Mouse (Mus musculus) cerebellum, adult 9-10 months (tissue): Measurements from ENCODE around the gene Cdk15.

Experiments
- DNase-seq: peaks from one replicate; pipeline ENCODE4 v3.0.0; 2022

Cdk15 gene

DNA sequence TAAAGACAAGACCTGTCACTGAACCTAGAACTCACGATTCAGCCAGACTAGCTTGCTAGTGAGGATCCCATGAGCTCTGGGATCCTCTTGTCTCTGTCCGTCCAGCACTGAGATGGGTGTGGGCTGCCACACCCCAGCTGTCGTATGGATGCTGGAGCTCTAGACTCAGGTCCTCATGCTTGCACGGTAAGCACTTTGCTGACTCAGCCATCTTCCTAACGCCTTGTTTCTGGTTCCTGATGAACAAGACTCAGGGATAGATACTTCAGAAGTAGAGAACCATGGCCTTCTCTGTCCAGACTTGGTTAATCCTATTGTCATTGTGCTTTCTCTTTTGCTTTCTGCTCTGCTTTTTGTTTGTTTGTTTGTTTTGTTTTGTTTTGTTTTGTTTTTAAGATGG is 29.2 kb downstream of the Cdk15 start:
- no peak for DNase-seq

DNA sequence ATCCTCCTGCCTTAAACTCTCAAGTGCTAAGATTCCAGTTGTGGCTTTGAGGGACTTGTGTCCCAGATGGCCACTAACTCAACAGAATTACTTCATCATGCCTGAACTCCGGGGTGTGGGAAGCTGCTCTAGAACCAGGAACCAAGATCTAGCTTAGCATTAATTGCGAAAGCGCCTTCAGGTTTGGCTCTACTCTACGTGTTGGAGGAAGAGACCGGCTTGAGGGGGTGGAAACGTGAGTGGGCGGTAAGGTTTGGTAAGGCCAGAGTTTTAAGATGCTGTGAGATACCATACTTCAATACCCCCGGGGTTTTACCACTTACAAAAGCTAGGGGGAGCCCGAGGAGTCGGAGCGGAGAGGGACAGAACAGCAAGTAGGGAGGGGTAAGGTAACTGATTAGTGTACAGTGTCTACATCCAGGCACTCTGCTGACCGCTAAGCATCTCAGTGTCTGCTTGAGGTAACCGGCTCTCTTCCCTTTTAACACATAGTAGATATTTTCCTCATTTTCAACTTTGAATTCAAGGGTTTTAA is 29.7 kb downstream of the Cdk15 start:
- DNase-seq: no peak

DNA sequence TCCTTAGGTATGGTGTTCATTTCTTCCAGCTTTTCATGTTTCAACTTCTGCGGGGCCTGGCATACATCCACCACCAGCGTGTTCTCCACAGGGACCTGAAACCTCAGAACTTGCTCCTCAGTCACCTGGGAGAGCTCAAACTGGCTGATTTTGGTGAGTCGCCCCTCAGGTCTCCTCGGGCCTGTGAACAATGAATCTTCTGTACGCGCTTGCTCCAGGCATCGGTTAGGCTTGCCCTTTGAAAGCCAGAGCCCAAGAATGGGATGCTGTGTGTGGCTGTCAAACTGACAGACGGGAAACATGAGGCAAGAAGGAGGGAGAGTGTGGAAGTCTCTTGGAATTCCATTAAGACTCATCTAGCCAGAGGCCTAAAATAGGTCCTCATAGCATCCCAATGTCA is 31.0 kb downstream of the Cdk15 start:
- DNase-seq: no peak

DNA sequence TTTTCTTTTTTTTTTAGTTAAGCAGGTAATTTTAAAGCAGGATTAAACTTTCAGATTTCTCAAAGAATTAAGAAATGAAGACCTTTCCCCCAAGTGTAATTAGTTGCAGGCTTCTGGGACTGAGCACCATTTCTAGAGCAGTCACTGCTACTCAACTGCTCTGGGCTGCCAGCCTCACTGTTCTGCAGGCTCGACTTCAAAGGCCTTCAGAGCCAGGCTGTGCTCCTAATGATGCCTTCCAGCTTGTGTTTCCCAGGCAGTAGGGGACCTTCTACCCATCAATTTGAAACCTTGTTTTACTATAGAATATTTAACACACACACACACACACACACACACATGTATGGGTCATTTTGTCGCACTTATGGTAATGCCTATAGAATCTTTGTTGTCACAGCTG is 34.9 kb downstream of the Cdk15 start:
- no peak for DNase-seq

DNA sequence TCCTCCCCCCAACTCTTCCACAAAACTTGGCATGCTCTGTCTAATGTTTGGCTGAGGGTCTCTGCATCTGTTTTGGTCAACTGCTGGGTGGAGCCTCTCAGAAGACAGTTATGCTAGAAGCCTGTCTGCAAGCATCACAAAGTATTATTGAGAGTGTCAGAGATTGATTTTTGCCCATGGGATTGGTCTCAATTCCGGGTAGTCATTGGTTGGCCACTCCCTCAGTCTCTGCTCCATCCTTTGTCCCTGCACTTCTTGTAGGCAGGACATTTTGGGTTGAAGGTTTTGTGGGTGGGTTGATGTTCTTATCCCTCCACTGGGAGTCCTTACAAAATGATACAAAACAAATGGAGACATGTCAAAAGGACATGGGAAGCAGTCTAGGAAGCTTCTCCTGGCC is 39.1 kb downstream of the Cdk15 start:
- no peak for DNase-seq

DNA sequence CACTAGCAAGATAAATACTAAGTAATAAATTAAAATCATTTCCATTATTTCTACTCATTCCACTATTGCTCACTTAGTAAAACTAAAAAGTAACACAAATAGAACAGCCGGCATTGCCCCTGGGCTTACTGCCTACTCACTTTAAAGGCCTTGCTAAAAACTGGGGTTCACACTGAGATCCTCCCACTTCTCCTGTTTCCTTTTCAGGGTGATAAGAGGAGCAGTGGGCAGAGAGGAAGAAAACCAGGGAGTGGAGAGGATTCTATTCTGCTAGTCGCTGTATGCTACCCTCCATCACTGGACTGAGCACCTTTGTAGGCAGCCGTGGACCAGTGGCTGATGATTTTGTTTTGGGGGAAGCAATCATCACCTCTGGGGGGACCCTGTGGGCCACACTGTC is 40.5 kb downstream of the Cdk15 start:
- DNase-seq: no peak

DNA sequence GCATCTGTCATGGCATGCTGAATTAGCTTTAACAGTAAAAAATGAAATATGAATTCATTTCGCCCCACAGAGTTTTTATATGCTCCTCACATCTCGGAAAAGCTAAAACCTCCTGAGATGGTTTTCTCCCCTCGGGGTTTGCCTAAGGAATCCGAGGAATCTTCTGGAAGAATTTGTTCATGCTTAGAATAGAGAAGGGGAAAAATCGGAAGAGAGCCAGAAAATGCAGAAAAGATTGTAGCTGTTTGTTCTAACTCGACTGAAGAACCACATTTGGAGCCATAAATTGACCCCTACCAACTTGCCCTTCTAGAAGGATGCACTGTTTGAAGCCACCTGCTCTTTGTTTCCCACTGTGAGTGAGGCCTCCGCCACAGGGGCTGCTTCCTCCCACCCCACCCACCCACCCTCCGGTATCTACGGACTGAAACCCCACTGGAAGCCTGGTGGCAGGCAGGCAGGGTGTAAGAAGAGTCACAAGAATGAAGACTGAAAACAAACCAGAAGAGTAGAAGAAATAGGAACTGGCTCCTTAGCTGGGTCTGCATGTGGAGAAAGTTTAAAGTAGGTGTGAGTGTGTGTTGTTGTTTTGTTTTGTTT is 41.9 kb downstream of the Cdk15 start:
- no peak for DNase-seq

DNA sequence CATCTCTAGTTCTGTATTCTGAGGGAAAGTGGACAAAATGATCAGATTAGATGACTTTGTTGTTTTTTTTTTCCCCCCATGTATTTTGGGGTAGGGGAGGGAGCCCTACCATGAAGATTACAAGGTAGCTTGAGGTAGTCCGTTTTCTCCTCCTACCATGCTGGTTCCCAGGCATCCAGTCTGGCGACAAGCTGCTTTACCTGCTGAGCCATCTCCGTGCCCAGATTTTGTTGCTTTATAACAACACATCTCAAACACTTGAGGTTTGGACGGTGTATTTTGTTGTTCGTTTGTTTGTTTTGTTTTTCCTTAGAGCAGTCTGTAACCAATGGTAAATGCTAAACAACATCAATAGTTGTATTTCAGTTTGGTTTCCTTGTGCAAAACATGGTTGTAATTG is 50.6 kb downstream of the Cdk15 start:
- DNase-seq: peak; percentile 53

DNA sequence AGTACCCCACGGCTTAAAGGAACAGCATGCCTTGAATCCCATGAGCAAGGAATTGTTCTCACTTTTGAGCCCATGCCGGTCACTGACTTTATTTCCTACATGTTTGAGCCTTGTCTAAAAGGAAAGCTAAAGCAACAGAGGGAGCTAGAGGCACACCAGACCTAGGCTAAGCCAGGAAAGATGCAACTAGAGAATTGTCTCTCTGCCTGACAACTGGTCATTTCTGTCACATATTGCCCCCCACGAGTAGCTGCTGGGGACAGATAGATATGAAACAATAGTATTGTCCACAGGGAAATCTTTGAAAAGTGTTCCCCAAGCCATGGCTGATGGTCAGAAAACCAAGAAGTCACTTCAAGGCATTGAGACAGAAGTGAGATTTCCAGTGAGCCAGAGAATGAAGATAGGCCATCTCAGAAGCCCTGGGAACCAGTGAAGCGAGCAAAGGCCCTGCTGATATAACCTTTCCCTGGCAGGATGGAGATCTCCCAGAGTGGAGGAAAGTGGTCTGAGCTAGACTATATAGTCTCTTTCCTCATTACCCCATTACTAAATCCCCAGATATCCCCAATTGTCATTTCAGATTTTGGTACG is 54.7 kb downstream of the Cdk15 start:
- peak; percentile 66 for DNase-seq

DNA sequence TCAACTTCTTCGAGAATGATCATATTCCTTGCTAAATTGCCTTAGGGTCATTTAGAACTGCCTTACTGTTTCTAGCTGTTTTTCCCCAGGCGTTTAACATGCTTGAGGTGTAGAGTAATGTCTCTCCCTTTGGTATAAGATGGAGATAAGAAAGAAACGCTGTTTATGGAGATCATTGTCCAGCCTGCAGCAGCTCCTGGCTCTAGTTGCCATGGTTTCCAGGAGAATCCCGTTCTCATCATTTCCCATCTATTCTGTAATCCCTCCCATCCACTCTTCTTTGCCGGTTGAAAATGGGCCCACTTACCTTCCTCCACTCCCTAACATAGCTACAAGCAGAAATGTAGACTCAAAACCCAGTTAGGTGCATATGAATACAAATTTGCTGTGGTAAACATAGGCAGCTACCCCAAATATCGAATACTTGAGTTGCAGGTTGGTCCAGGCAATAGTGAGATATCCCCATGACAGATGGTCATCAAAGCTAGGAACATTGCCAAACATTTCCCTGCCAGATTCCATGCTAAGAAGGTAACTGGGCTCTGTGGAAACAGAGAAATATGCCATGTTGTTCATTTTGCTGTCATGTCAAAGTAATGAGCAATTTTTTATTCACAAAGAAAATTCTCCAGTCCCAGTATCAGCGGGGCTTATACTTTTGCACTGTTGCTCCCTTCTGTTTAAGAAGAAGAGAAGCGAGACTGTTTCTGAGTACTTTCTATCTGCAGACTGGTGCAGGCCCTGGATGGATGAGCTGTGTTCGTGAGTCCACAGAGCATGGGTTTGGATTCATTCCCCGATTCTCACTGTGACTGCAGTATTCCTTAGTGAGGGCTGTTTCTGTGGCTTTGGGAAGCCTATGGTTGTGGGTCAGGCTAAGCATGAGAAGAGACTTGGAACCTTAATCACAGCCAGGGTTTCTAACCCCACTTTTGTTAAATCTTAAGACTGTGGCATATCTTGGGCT is 55.8 kb downstream of the Cdk15 start:
- DNase-seq: peak; percentile 97

DNA sequence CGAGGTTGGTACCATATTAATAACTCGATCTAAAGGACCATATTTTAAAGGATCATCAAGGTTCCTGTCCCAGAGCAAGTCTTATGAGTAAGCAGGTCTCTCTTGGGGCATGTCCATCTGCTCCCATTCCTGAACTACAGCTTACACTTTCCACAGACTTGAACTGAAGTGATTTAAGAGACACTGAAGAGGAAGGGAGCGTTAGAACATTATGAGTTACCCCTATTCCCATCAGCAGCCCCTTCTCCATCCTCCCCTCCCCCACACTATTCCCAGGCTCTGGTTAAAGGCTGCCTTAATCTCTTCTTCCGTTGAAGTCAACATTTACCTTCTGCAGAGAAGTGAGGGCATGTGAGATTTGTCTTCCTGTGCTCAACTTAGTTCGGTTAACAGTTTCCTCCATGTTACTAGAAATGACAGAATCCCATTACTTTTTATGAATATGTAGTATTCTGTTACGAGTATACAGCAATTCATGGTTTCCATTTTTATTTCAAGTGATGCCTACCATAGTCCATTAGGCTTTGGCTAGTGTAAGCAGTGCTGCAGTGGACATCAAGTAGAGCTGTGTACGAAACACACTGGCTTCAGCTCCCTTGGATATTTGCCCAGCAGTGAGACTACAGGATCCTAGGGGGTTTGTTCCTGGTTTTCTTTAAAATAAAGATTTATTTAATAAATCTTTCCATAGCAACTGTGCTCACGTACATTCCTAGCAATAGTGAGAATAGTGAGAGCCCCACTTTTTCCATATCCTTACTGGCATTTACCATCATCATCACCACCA is 56.6 kb downstream of the Cdk15 start:
- DNase-seq: peak; percentile 62

DNA sequence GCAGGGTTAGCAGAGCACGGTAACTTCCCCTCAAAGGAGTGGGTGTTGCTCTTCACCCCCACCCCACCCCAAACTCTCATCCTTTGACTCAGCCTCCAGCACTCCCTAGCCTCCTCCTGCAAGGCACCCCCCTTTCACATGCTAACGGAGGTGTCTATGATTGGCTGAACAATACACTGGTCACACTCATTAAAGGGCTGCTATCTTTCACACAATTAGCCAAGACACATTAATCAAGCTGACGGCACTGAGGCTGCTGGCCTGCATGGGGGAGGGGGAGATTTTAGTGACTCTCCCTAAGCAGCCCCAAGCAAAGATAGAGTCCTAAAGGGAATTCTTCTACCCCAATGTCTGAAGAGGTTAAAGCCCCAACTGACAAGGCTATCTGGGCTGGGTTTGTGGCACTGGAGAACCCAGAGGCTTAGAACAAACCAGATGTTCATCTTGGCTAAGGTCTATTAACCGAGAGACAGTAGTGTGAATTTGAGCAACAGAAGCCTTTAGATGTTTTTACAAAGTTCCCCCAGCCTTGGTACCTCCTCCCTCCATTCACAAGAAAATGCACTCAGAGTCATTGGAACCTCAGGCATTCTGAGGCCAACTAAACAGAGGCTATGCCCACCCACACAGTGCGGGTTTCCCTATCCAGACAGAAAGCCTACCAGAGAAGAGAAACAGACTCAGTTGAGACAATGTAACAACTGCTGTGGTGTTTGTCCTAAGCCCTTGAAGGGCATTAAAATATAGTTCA is 58.5 kb downstream of the Cdk15 start:
- DNase-seq: peak; percentile 44

DNA sequence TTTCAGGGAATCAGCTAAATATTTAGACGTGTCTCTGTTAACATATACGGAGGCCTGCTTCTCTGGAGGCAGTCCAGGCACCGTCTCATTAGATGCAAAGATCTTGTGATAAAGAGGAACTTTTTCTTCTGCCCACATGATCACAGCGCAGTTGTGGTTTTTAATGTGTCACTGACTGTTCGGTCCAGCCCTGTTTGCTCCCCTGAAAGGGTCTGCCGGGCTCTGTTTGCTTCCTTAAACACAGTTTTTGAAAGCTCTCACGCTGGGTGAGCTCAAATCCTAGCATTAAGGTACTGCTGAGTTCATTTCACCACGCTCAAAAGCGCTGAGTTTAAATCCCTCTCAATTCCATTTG is 59.3 kb downstream of the Cdk15 start:
- peak; percentile 49 for DNase-seq

DNA sequence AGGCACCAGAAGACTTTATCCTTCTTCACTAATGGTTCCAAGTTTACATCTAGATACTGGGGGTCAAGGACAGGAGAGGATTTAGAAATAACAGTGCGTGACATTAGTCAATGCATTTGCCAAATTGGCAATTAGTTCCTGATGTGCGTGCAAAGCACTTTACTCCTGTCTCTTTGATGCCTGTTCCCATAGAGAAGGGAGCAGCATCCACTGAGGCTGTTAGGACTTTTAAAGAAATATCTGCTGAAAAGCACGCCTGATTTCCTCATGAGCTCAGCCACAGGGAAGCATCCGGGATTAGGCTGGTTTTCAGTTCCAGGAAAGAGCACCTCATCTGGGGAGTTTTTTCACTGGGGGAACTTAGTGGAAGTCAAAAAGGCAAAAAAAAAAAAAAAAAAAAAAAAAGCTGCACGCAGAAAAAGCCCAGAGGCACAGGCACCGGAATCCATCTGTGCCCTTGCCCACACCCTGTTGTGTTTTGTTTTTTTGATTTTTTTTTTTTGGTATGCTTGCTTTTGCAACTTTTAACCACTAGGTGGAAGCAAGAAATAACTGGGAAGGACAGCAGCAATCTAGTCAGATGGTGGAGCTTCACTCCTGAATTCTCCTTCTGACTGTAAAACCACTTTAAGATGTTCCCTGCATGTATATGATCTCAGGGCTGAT is 59.8 kb downstream of the Cdk15 start:
- DNase-seq: peak; percentile 93

DNA sequence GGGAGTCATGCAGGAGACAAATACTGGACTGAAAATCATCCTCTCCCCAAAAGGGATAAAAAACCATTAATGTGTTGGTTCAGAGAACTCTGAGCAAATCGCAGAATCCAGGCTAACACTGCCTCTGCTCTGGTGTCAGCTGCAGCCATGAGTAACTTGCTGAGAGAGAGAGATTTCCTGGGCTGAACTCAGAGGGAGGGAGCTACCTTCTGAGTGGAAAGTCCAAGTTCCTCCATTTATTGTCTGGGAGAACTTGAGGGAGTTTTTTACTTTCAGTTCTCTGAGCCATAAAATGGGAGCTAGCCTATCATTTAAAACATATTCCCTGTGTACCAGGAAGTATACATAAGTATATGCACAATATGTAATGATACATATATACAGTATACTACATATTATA is 60.7 kb downstream of the Cdk15 start:
- DNase-seq: no peak

DNA sequence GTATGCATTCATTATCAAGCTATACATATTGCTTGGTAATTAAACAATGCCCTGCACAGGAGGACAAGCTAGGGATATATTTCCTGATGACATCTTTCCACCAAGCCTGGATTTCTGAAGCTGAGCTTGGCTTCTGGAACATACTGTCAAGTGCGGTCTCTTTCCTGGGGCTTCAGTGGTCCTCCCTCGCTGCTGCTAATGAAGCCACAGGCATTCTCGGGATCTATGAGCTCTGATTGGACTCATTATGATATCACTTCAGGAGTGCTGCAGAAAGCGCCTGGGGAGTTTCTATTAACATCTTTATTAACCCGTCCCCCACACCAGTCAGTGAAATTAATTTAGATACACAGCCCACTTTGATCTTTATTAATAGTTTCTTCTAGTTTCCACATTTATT is 62.2 kb downstream of the Cdk15 start:
- DNase-seq: no peak

DNA sequence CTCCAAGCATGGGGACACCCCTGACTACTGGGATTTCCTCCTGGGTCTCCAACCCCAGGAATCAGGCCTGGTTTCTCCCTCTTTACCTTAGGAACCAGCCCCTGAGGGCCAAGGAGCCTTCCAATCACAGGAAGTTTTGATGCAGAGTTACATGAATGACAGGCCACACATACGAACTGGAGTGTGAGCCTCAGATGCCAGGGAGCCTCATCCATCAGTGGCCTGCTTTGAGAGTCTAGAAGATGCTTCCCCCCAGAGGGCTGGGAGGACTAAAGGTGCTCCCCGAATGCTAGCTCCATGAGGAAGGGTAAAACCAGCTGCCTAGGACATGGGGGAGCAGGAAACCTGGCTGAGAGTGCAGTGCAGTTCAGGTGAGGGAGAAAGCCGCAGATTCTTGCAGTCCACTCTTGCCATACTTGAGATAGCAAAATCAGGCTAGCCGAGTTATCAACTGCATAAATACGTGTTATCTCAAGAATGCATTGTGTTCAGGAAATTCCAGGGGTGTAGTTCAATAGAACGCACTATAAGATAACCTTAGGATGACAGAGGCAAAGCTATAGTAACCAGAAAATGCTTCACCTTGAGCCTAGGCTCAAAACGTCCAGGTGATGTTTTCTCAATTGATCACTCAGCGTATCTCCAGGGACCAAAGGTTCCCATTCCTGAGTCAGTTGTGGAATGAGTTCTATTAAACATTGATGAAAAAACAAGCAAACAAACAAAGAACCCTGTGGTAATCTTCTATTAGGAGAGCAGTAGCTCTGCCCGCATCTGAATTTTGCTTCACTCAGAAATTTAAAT is 64.6 kb downstream of the Cdk15 start:
- no peak for DNase-seq

DNA sequence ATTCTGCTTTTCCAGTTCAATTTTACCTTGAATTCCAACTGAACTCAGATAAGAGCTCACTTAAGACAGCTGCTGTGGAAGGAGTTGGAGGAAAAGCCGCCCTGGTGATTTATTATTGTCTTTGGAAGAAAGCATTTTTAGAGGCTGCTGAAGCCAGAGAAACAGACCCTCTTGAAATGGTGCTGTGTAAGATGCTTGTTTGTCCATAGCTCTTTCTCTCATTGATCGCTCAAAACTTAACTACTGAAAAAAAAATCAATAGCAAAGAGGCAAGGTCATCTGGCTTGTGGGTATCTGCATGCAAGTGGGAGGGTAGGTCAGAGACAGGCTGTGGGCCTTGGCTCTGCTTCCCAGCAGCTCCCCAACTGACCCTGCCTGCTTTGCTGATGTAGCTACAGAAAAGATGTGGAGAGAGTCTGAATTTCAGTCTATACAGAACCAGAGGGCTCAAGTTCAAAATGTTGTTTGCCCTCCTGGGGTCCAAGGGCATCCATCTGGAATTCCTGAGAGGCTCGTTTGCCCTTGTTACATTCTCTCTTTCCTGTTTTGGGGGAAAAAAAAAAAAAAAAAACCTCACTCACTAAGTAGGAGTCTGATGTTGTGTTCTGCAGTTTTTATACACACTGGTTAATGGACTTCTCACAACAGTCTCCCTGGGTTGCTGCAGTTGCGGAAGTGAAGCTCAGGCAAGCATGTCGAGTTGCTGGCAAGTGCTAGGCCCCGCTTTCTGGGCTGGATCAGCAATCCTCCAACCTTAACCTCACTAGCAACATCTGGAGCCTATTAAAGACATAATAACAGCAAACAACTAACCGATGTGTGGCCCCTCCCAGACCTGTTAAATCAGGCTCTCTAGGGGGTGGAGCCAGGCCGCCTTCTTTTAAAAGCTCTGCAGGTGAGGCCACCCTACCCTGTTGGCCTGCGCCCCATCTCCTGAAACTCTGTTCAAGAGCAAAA is 65.5 kb downstream of the Cdk15 start:
- no peak for DNase-seq

DNA sequence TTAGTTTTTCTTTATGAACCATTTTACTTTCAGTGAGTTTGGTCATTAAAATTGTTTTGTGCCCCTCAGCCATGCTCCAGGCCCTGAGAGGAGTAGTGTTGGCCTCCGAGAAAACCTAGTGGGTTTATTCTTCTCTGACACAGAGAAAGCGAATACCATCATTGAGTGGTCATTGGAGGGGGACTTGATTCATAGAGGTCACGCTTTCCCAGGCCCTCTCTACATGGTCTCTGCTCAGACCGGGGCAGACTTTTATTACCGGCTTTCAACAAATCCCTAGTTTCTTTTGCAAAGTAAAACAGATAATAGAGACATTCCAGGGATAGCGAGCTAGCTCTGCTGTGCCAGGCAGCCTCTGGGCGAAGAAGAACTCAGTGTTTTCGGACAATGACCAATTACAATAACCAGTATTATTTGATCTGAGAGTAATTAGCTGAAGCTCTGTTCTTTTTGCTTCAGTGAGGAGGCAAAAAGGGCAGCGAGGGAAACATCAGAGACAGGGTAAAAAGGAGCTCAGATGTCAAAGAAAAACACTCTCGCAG is 70.2 kb downstream of the Cdk15 start:
- no peak for DNase-seq
